Mouse (Mus musculus) urinary bladder, postnatal 4 days (tissue): ENCODE results near the gene Stk35.

ENCODE experiments used
- DNase-seq, 2 experiments: peaks; one replicate each; pipeline ENCODE4 v3.0.0; 2021 to 2022; ENCODE audit warnings: low spot score in 2 of 2

The Stk35 gene

GRCm38 (mm10) chr2:129800271-129800903 is at the start of gene Stk35:
TSS of gene Stk35 (plus strand) at chr2:129800517.
- DNase-seq: peak; percentile 84 to 88

- no peak for DNase-seq
Observed at GRCm38 (mm10) chr2:129782046-129782445, 18.3 kb upstream of the Stk35 start.

- no peak for DNase-seq
Observed at GRCm38 (mm10) chr2:129796501-129796900, 3.8 kb upstream of the Stk35 start.

- DNase-seq: no peak
Observed at GRCm38 (mm10) chr2:129797709-129798108, 2.6 kb upstream of the Stk35 start.

GRCm38 (mm10) chr2:129798410-129798809 is 1.9 kb upstream of the Stk35 start:
- DNase-seq: no peak

- DNase-seq: no peak
Observed at GRCm38 (mm10) chr2:129800904-129801230, 550 bp downstream of the Stk35 start.

GRCm38 (mm10) chr2:129801231-129802029 is 1.1 kb downstream of the Stk35 start:
- DNase-seq: peak; percentile 88 to 94

GRCm38 (mm10) chr2:129805486-129805885 is 5.2 kb downstream of the Stk35 start:
- DNase-seq: no peak

- no peak for DNase-seq
Observed at GRCm38 (mm10) chr2:129806486-129806885, 6.2 kb downstream of the Stk35 start.

GRCm38 (mm10) chr2:129810563-129810962 is 10.2 kb downstream of the Stk35 start:
- no peak for DNase-seq

- no peak for DNase-seq
Observed at GRCm38 (mm10) chr2:129814033-129814432, 13.7 kb downstream of the Stk35 start.

- DNase-seq: no peak
Observed at GRCm38 (mm10) chr2:129815076-129815475, 14.8 kb downstream of the Stk35 start.

- no peak for DNase-seq
Observed at GRCm38 (mm10) chr2:129817603-129818257, 17.4 kb downstream of the Stk35 start.

GRCm38 (mm10) chr2:129818868-129819267 is 18.6 kb downstream of the Stk35 start:
- no peak for DNase-seq

- no peak for DNase-seq
Observed at GRCm38 (mm10) chr2:129819531-129819930, 19.2 kb downstream of the Stk35 start.

GRCm38 (mm10) chr2:129819951-129820350 is 19.6 kb downstream of the Stk35 start:
- DNase-seq: no peak

- no peak for DNase-seq
Observed at GRCm38 (mm10) chr2:129821021-129821420, 20.7 kb downstream of the Stk35 start.

GRCm38 (mm10) chr2:129821568-129821967 is 21.3 kb downstream of the Stk35 start:
- DNase-seq: no peak

GRCm38 (mm10) chr2:129823310-129823709 is 23.0 kb downstream of the Stk35 start:
- no peak for DNase-seq

GRCm38 (mm10) chr2:129824254-129824653 is 23.9 kb downstream of the Stk35 start:
- DNase-seq: no peak

- DNase-seq: no peak
Observed at GRCm38 (mm10) chr2:129826141-129826540, 25.8 kb downstream of the Stk35 start.

- DNase-seq: no peak
Observed at GRCm38 (mm10) chr2:129832993-129833392, 32.7 kb downstream of the Stk35 start.

GRCm38 (mm10) chr2:129834221-129834620 is 33.9 kb downstream of the Stk35 start:
- no peak for DNase-seq
